Mouse (Mus musculus) forebrain, embryonic 14.5 days (tissue): ENCODE data around the gene Map2k2. TPM values are rescaled to one million over a fixed set of nuclear protein-coding genes. Genes with fewer than 3 reads are reported as not detected.
A peak's percentile ranks its signal among the peaks of the same experiment; 100 is the strongest.

Experiments used
- ATAC-seq: fragments of 200-750 bp; cut with Nextera tagmentation; 2 replicates; pipeline ENCODE4 v1.8.0; 2017; ENCODE audit warnings: mild to moderate bottlenecking, moderate library complexity
- DNase-seq: peaks from one replicate; pipeline ENCODE4 v3.0.0-alpha.2; 2015; ENCODE audit warnings: low spot score
- H3K27ac ChIP-seq: fragments of 300-500 bp; sonication (generic); 2 replicates; pipeline ENCODE4 v1.5.1; 2014; ENCODE audit warnings: low read depth, mild to moderate bottlenecking, control low read depth, low read length, moderate library complexity
- H3K27me3 ChIP-seq: fragments of 300-500 bp; sonication (generic); replicated peaks from 2 replicates; pipeline ENCODE4 v1.6.1; 2014; ENCODE audit warnings: low read length, control low read depth, mixed read lengths; ENCODE audit not compliant: control insufficient read depth, insufficient read depth
- H3K36me3 ChIP-seq: fragments of 300-500 bp; sonication (generic); 2 replicates; pipeline ENCODE4 v1.6.1; 2014; ENCODE audit warnings: low read length, control low read depth; ENCODE audit not compliant: control insufficient read depth, insufficient read depth
- H3K4me1 ChIP-seq: fragments of 300-500 bp; sonication (generic); 2 replicates; pipeline ENCODE4 v1.6.1; 2014; ENCODE audit warnings: antibody characterized with exemption, low read length, control low read depth; ENCODE audit not compliant: control insufficient read depth, insufficient read depth
- H3K4me2 ChIP-seq: fragments of 300-500 bp; sonication (generic); 2 replicates; pipeline ENCODE4 v1.6.1; 2014; ENCODE audit warnings: mild to moderate bottlenecking, control low read depth, low read length
- H3K4me3 ChIP-seq: fragments of 300-500 bp; sonication (generic); 2 replicates; pipeline ENCODE4 v1.5.1; 2014; ENCODE audit warnings: low read depth, low read length, control low read depth
- H3K9ac ChIP-seq: fragments of 300-500 bp; sonication (generic); 2 replicates; pipeline ENCODE4 v1.6.1; 2014; ENCODE audit warnings: mild to moderate bottlenecking, low read length, control low read depth, moderate library complexity
- H3K9me3 ChIP-seq: fragments of 300-500 bp; sonication (generic); replicated peaks from 2 replicates; pipeline ENCODE4 v1.6.1; 2016; ENCODE audit warnings: low read length, control low read depth, mixed read lengths; ENCODE audit not compliant: control insufficient read depth
- WGBS: fragments of 180-500 bp; shearing (Covaris S2); extraction: QIAGEN DNeasy Blood & Tissue Kit; methylation state at CpG from one replicate; pipeline ENCODE4 v1.1.7; 2014; 5-methylcytosine and 5-hydroxymethylcytosine counted together
- polyA plus RNA-seq: library from polyadenylated mRNA; unstranded; fragments of >200 nt; fragmentation: Nextera tagmentation; extraction: Ambion mirVana; gene quantifications from 2 replicates; pipeline ENCODE4 v1.2.1, GENCODE M21; 2014

Gene Map2k2
- polyA plus RNA-seq, 1 experiment from 2014 or later: 180 TPM

- Histone ChIP-seq H3K4me1 (peaks cover 13% of the 10 kb centered on the region), H3K9me3 (no peaks in the 10 kb centered on the region), H3K36me3 (peaks cover 8% of the 10 kb centered on the region), H3K27me3 (peaks cover 19% of the 10 kb centered on the region), H3K9ac (peak overlapping the region; percentile 88), H3K4me2 (peak overlapping the region; percentile 94), H3K4me3 (peak overlapping the region; percentile 82), H3K27ac (peak overlapping the region; percentile 88; the same call in 1 of the 2 replicates)
- 59% methylated on average over 11 of the region's 11 CpGs for WGBS
- no peak for ATAC-seq
- DNase-seq: no peak
Observed at GRCm38 (mm10) chr10:81138821-81139528, 33.3 kb downstream of the Map2k2 start.

- Histone ChIP-seq H3K4me1 (peaks cover 13% of the 10 kb centered on the region), H3K4me3 (peak overlapping the region; percentile 82; the same call in 1 of the 2 replicates)
Observed at GRCm38 (mm10) chr10:81139529-81139846, 33.8 kb downstream of the Map2k2 start.

DNA sequence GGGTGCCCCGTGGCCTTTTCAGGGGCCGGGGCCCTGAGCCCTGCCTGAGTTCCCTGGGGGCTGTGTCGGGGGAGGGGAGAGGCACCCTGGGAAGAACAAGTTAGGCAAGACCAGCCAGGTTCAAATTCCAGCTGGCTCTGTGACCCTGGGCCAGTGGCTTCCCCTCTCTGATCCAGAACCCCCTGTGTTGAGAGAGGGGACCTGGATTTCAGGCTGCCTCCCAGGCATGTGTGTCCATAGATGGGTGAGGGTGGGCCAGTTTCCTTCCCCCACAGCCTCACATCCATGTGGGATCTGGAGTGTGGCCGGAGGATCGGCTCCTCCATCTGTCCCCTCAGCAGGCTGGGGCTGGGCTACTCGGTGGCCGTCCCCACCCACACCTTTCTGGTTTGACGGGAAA is 34.3 kb downstream of the Map2k2 start:
- H3K4me2 ChIP-seq: peak overlapping the region; percentile 94; the same call in 1 of the 2 replicates
- 67% methylated on average over 8 of the region's 8 CpGs for WGBS
- peaks cover 10% of the 10 kb centered on the region for H3K27me3 ChIP-seq
- no peaks in the 10 kb centered on the region for H3K9me3 ChIP-seq
- peaks cover 13% of the 10 kb centered on the region for H3K4me1 ChIP-seq
- ATAC-seq (no peak), DNase-seq (no peak)
- no peak overlapping the region for H3K27ac ChIP-seq
- peaks cover 18% of the 10 kb centered on the region for H3K36me3 ChIP-seq
- peak overlapping the region; percentile 88; the same call in 1 of the 2 replicates for H3K9ac ChIP-seq
- H3K4me3 ChIP-seq: no peak overlapping the region

More at GRCm38 (mm10) chr10:81139529-81139846, 33.8 kb downstream of the Map2k2 start:
- WGBS: 81% methylated on average over 4 of the region's 4 CpGs
- peak overlapping the region; percentile 94 for H3K4me2 ChIP-seq
- H3K36me3 ChIP-seq: peaks cover 13% of the 10 kb centered on the region
- no peaks in the 10 kb centered on the region for H3K9me3 ChIP-seq
- peaks cover 14% of the 10 kb centered on the region for H3K27me3 ChIP-seq
- no peak overlapping the region for H3K27ac ChIP-seq
- ATAC-seq (no peak), DNase-seq (no peak)
- H3K9ac ChIP-seq: peak overlapping the region; percentile 88

- H3K9me3 ChIP-seq: no peaks in the 10 kb centered on the region
- H3K27me3 ChIP-seq: peaks cover under 1% of the 10 kb centered on the region; the same call in 1 of the 2 replicates
- H3K4me3 ChIP-seq: no peak overlapping the region
- WGBS: 74% methylated on average over 10 of the region's 10 CpGs
- no peak for DNase-seq
- peak overlapping the region; percentile 29; the same call in 1 of the 2 replicates for H3K9ac ChIP-seq
- peaks cover 27% of the 10 kb centered on the region for H3K36me3 ChIP-seq
- no peak overlapping the region for H3K4me2 ChIP-seq
- no peak for ATAC-seq
- H3K27ac ChIP-seq: no peak overlapping the region
- peaks cover 13% of the 10 kb centered on the region for H3K4me1 ChIP-seq
Observed at GRCm38 (mm10) chr10:81140717-81141454, 35.2 kb downstream of the Map2k2 start.

DNA sequence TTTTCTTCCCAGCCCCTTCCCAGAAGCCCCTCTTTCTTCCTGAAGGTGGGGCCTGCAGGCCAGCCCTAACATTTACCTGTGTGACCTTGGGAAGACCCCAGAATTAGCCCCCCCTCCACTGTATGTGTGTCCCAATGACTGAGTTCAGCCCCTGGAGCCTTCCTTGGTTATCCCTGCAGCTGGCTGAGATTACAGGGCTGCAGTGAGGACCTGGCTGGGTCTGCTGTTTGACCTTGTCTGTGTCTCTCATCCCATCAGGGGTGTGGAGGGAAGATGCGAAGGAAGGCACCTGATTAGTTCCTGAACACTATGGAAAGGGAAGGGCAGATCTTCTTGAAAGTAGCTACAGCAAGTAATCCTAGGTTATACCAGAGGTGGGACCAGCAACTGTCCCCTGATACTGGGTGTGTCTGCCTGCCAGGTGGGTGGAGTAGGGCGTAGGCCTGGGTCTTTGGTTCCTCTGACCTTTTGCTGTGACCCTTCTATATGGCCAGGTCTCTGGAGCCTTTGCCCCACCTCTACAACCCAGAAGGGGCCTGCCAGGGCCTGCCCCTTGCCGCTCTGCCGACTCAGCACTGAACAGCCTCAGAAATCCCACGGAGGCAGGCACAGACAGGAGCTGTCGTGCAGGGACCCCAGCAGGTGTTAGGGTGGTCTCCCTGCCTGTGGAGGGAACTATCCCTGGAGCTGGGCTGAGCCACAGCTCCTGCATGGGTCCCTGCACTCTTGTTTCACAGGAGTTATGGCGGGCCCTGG is 35.9 kb downstream of the Map2k2 start:
- peak overlapping the region; percentile 21; the same call in 1 of the 2 replicates for H3K9ac ChIP-seq
- no peaks in the 10 kb centered on the region for H3K9me3 ChIP-seq
- ATAC-seq: no peak
- H3K27me3 ChIP-seq: no peaks in the 10 kb centered on the region
- 89% methylated on average over 7 of the region's 7 CpGs for WGBS
- peaks cover 13% of the 10 kb centered on the region for H3K4me1 ChIP-seq
- no peak overlapping the region for H3K27ac ChIP-seq
- peaks cover 34% of the 10 kb centered on the region for H3K36me3 ChIP-seq
- DNase-seq: no peak
- H3K4me2 ChIP-seq: no peak overlapping the region
- H3K4me3 ChIP-seq: no peak overlapping the region

GRCm38 (mm10) chr10:81142551-81142981 is 36.9 kb downstream of the Map2k2 start:
- DNase-seq: peak; percentile 31
- H3K9ac ChIP-seq: no peak overlapping the region

GRCm38 (mm10) chr10:81143157-81143633 is 37.5 kb downstream of the Map2k2 start:
- H3K27ac ChIP-seq: peak overlapping the region; percentile 9; the same call in 1 of the 2 replicates

More at GRCm38 (mm10) chr10:81142551-81142981, 36.9 kb downstream of the Map2k2 start:
- no peak for ATAC-seq
- Histone ChIP-seq H3K9me3 (no peaks in the 10 kb centered on the region), H3K36me3 (peaks cover 44% of the 10 kb centered on the region), H3K4me3 (no peak overlapping the region), H3K4me1 (peaks cover 13% of the 10 kb centered on the region), H3K27ac (peak overlapping the region; percentile 24; the same call in 1 of the 2 replicates), H3K27me3 (no peaks in the 10 kb centered on the region), H3K4me2 (no peak overlapping the region)
- WGBS: 67% methylated on average over 5 of the region's 5 CpGs

DNA sequence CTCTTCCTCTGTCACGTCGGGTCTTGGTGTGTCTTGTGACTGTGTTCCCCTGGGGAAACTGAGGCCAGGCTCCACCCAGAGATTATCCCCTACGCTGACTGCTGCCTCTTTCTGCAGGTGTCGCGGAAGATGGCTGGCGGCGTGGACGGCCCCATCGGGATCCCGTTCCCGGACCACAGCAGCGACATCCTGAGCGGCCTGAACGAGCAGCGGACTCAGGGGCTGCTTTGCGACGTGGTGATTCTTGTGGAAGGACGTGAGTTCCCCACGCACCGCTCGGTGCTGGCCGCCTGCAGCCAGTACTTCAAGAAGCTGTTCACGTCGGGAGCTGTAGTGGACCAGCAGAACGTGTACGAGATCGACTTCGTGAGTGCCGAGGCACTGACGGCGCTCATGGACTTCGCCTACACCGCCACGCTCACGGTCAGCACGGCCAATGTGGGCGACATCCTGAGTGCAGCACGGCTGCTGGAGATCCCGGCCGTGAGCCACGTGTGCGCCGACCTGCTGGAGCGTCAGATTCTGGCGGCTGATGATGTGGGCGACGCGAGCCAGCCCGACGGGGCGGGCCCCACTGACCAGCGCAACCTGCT is 38.2 kb downstream of the Map2k2 start:
- no peaks in the 10 kb centered on the region for H3K27me3 ChIP-seq
- no peak overlapping the region for H3K4me3 ChIP-seq
- H3K9ac ChIP-seq: no peak overlapping the region
- ATAC-seq (no peak), DNase-seq (no peak)
- H3K36me3 ChIP-seq: peaks cover 57% of the 10 kb centered on the region
- WGBS: 97% methylated on average over 52 of the region's 52 CpGs
- H3K4me2 ChIP-seq: no peak overlapping the region
- H3K4me1 ChIP-seq: peaks cover 5% of the 10 kb centered on the region
- no peaks in the 10 kb centered on the region for H3K9me3 ChIP-seq
- H3K27ac ChIP-seq: no peak overlapping the region

More at GRCm38 (mm10) chr10:81143157-81143633, 37.5 kb downstream of the Map2k2 start:
- Histone ChIP-seq H3K4me1 (peaks cover 12% of the 10 kb centered on the region), H3K9ac (no peak overlapping the region), H3K36me3 (peaks cover 50% of the 10 kb centered on the region), H3K27me3 (no peaks in the 10 kb centered on the region), H3K9me3 (no peaks in the 10 kb centered on the region), H3K4me2 (no peak overlapping the region), H3K4me3 (no peak overlapping the region)
- ATAC-seq (no peak), DNase-seq (no peak)
- 91% methylated on average over 7 of the region's 7 CpGs for WGBS
